Mouse (Mus musculus) urinary bladder, adult 2 months (tissue): ENCODE data around the gene Dennd2d. TPM values are rescaled to one million over a fixed set of nuclear protein-coding genes. Genes with fewer than 3 reads are reported as not detected.

ENCODE experiments used
- DNase-seq: peaks from one replicate; pipeline ENCODE4 v3.0.0; 2022; ENCODE audit warnings: low spot score
- polyA plus RNA-seq: library from polyadenylated mRNA; depleted of rRNA; stranded (reverse); fragments of >200 nt; gene quantifications from 2 replicates; pipeline ENCODE4 v1.2.3, GENCODE M21; 2012; rRNA removed

Gene Dennd2d
- polyA plus RNA-seq, 1 experiment: 51.2 TPM

DNA sequence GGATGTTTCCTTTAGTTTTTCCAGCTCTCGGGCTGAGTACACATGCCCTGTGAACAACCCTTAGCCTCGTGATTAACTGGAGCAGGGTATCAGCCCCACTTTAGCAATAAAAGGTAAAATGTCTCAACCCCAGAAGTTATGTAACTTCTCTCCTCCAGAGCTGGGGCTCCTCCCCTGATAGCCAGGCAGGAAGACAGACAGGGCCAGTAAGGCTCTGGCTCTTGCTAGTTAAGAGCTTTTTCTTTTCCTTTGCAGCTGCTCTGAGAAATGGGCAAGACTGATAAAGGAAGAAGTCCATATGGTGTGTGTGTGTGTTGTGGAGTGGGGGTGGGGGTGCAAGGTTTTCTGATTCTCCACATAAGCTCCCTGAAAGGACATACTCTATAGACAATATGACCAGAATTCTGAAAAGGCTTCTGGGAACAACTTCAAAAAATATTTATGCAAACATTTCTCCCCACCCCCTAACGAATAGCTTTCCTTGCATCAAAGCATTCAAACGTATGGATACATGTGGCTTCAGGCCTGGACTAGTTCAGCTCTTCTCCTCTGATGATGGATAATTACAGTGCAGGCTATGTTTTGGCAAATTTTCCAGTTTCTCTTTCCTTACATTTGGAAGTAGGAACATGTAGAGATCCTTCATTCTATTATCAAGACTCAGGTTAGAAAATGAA, 14.0 kb downstream of the Dennd2d start:
- no peak for DNase-seq

- no peak for DNase-seq
Measured at GRCm38 (mm10) chr3:106496996-106497395, 14.8 kb downstream of the Dennd2d start.

DNA sequence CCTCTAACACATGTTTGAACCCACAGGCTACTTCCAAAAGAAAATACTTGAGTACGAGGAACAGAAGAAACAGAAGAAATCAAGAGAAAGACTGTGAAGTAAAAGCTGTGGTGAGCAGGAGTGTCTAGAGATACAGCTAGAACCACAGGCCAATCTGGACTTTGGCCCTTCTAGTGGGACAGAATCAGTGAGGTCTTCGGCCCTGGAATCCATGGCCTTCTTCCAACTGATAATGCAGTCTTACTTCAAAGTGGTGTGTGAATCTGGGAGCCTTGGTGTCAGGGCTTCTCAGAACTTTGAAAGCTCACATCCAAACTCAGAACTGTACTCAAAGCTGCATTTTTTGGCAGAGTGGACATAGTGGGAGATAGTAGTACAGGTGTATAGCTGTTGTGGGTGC, 18.3 kb downstream of the Dennd2d start:
- no peak for DNase-seq

DNA sequence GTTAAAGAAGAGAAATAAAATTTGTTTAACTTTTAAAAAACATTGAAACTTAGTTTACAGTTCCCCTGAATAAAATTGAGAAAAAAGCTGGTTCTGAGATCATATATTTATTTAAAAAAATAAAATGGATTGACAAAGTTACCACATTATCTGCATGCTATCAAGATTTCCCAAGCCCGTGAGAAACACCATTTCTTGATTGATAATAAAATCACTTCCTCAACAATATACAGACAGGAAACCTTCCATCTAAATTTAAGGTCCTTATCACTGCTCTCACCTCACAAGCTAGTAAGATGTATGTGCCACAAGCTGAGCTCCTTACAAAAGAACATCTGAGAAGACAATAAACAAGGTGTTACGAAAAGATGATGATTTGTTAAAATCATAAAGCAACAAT, 20.7 kb downstream of the Dennd2d start:
- no peak for DNase-seq

DNA sequence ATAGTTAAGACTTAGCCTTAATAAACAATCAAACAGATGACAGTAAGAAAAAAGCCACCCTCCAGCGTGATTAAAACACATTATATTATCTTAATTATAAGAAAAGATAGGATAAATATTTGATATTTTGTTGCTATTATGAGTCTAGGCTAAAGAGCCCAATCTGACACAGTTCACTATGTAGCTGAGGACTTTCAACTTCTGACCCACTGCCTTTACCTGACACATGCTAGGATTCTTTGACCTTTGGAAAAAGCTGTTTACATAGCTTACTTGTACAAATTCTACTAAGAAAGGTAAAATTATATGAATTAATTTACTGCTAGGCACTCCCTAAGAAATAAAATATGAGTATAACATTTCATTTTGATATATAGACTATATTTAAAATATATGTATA, 28.5 kb downstream of the Dennd2d start:
- no peak for DNase-seq

DNA sequence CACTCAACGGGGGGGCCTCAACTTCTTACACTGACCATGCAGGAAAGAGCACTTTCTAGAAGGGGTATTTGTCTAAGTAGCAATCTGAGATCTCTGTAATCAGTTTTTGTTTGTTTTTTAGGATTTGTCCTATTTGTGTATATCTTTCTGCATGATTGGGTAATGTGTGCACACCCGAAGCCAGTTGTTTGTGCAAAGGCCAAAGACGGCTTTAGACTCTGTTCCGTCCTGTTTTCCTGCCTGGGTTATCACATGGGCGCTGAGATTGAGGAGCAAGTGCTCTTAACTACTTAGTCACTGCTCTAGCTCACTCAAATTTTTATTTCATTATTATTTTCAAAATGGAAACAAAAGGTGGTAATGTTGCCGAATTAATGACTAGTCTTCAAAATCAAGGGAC, 32.8 kb downstream of the Dennd2d start:
- no peak for DNase-seq

DNA sequence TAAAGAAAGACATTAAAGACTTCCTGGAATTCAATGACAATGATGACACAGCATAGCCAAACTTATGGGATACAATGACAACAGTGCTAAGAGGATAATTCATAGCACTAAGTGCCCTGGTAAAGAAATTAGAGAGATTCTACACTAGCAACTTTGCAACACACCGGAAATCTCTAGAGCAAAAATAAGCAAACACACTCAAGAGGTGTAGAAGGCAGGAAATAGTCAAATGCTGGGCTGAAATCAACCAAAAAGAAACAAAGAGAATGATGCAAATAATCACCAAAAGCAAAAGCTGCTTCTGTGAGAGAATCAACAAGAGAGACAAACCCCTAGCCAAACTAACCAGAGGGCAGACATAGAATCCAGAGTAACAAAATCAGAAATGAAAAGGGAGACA, 40.5 kb downstream of the Dennd2d start:
- no peak for DNase-seq

GRCm38 (mm10) chr3:106526411-106526810, 44.2 kb downstream of the Dennd2d start:
- no peak for DNase-seq

DNA sequence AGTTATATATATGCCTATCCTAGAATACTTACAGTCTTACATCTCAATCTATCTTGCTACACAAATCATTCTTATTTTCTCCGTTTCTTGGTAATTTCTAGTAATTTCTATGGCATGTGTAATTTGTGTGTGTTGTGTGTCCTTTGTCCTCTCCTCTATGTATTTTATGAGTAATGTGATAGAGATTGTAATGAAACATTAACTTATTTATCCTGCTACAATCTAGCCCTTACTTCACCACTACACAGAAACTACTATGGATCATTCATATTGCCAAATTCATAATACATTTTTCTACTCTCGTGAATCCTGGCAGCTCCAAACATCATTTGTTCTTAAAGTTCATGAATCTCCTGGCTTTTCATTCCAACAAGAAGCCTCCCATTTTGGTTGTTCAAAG, 45.8 kb downstream of the Dennd2d start:
- DNase-seq: no peak

DNA sequence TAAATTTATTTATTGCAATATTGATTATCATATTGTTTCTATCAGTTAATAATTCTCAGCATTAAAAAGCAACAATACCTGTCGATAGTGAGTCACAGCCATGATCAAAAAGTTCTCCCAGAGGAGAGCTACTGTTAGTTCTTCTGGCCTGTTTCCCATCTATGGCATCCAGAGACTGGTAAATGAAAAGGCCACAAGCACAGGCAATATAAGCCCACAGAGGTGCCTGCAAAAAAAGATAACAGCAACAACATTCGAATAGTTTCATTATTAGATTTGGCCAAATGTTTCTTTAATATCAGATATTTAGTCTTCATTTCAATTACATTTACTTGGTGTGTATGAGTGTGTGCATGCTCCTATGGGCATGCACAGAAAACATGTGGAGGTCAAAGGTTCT, 51.1 kb downstream of the Dennd2d start:
- no peak for DNase-seq

- DNase-seq: no peak
Measured at GRCm38 (mm10) chr3:106544721-106545316, 62.6 kb downstream of the Dennd2d start.

- peak; percentile 83 for DNase-seq
Measured at GRCm38 (mm10) chr3:106547171-106547923, 65.1 kb downstream of the Dennd2d start, which contains the start of the genes Dram2 and Cept1. Gene Dram2, plus strand, starts transcription at chr3:106547798. Gene Cept1, minus strand, starts transcription at chr3:106547802.

DNA sequence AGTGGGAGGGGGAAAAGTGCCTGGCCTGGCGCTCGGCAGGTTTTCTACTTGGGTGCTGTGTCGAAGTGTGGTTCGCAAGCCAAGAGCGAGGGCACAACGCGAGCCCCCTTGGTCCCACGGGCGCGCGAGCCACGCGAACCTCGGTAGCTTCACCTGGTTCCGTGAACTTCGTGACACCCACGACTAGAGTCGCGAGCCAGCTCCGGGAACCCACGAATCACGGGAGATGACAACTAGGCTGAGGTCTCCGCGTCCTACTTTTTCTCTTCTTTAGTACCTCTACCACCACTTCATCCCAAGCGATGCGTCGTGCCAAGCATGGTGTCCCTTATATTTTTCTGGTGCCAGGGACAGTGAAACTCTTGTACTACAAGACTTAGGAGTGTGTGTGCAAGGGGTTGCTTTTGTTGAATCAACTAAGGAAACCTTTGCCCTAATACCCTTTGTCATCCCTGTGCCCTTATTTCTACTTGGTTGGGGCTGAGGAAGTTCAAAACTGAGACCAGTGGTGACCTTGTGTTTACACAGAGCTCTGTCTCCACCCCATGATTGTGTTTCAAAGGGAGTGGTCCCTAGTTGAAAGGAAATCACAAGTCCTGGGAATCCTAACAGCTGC, 65.8 kb downstream of the Dennd2d start:
- DNase-seq: no peak

DNA sequence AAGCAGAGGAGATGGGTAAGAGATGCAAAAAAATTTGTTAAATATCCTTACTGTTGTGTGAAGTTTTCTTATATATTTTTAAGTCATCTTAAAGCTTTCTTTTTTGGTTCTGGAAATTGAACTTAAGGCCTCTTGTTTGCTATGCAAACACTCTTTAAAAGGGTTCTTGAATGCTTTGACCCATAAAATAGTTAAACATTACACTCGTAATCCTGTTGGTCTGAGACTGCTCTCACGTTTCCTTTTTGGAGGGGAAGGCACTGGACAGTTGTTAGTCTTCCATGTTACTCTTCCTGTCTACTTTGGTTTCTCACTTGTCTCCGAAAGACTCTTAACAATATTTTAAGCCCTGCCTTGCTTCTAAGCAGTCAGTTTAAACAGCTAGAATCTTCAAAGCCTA, 66.8 kb downstream of the Dennd2d start:
- no peak for DNase-seq

Other genes with a start within 250 kb of the Dennd2d start
- 0.41 and 0.44 TPM in 2 replicates for gene Chil6, start 76.2 kb upstream of the Dennd2d start, polyA plus RNA-seq
- 107 and 133 TPM in 2 replicates for gene Dram2, start 65.4 kb downstream of the Dennd2d start, polyA plus RNA-seq
- gene Cept1, start 65.4 kb downstream of the Dennd2d start, polyA plus RNA-seq: 53.4 and 58.5 TPM in 2 replicates
- 15.7 and 17.0 TPM in 2 replicates for gene Lrif1, start 202.6 kb downstream of the Dennd2d start, polyA plus RNA-seq